Mouse (Mus musculus): ENCODE measurements around the gene Agxt2. TPM values are rescaled to one million over a fixed set of nuclear protein-coding genes. Genes with fewer than 3 reads are reported as not detected.

Gene Agxt2
- total RNA-seq, 4 experiments from 2014 or later, result not detected

DNA sequence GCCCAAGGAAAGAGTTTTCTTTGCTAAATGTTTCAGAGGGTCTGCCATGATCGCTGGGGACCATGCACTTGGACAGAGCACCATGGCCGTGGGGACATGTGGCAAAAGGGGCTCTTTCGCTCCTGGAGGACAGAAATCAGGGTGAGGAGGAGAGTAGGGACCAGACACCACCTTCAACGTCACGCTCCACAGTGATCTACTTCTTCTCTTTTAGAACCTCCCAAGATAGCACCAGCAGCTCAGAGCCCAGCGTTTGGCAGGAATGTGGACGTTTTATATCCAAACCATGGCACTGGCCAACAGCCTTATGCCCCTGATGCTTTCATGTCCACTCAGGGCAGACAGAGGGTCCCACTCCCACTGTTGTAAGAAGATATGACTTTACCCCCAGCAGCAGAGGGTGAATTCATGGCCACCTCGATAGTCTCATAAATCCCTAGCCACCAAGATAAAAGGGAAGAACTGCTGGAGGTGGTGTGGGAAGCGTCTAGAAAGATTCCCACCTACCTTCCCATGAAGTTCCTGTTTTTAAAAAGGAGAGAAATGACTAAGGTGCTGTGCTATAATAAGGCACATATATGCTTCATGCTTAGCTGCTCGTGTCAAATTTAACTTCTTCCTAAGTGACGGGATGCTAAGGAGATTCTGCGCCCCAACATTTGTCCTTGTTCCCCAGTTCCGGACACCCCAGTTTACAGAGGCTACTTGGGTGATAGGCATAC is 68.4 kb downstream of the Agxt2 start:
- DNase-seq (ENCODE audit: low spot score in 2 of 2), result no peak

- DNase-seq (ENCODE audit: low spot score in 2 of 2), result no peak
Observed at GRCm38 (mm10) chr15:10436893-10437292, 78.6 kb downstream of the Agxt2 start.

DNA sequence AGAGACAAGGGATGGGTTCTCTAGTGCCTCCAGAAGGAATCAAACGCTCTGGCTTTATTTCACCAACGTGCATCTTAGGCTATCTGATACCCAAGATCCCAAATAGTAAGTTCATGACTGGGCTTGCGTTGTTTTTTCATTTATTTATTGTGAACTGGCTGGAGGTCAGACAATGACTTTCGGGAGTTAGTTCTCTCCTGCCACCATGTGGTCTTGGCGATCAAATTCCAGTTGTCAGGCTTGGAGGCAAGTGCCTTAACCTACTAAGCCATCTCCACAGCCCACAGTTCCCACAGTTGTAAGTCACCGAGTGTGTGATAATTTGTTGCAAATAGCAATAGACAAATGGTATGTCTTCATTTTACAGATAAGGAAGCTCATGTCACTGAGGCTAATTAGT is 81.6 kb downstream of the Agxt2 start:
- DNase-seq (ENCODE audit: low spot score in 2 of 2), result no peak

- DNase-seq (ENCODE audit: low spot score in 2 of 2), result no peak
Observed at GRCm38 (mm10) chr15:10441493-10441892, 83.2 kb downstream of the Agxt2 start.

DNA sequence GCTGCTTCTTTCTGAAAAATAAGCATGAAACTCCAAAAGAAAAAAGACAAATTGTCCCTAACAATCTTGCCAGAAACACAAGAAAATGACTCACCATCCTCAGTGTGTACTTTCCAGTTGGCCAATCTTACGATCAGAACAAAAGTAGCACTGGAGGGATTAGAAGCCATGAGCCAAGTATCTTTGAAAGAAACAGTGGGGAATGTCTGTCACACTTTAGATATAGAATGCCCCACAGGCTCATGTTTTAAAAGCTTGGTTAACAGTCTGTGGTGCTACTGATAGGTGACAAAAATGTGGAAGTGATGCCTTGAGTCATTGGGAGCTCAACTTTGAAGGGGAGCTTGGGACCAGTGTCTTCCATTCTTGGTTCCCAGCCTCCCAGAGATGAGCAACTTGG is 83.9 kb downstream of the Agxt2 start:
- DNase-seq (ENCODE audit: low spot score in 2 of 2), result no peak

DNA sequence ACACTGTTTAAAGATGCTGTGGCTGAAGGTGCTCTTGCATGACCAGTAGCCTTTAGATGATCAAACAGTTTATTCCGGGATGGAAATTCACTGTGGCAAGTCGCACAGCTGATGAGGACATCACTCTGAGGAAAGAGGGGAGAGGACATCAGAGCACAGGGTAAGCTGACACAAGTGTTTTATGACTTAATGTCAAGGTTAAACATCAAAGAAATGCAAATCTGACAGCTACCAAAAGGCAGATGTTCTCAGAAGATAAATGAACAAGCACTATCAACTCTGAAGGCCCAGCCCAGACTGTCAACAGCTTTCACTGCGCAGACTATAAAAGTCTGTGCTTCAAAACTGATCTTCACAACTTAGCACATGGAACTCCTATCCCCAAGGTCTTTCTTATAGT is 88.8 kb downstream of the Agxt2 start:
- DNase-seq (ENCODE audit: low spot score in 2 of 2), result no peak

Other genes starting within 250 kb of the Agxt2 start
- 1 to 10 TPM; 1.6 to 8.0 (median 1.9) TPM for gene Prlr, start 181.3 kb upstream of the Agxt2 start, total RNA-seq (2022)
- gene Gm21973, start 33.2 kb upstream of the Agxt2 start, total RNA-seq (2022), result not detected
- gene Dnajc21, start 112.0 kb downstream of the Agxt2 start, total RNA-seq (2022), result 10 to 100 TPM; 22.3 to 27.0 (median 24.7) TPM
- gene Brix1, start 127.4 kb downstream of the Agxt2 start, total RNA-seq (2022), result 10 to 100 TPM; 18.1 to 19.8 (median 19.1) TPM
- gene Rad1, start 127.5 kb downstream of the Agxt2 start, total RNA-seq (2022), result 10 to 100 TPM; 11.6 to 21.9 (median 13.7) TPM
- gene Ttc23l, start 200.1 kb downstream of the Agxt2 start, total RNA-seq (2022), result not detected

All from left cerebral cortex, adult 8-10 months (tissue).